Mouse (Mus musculus) kidney, adult 2 months (tissue): ENCODE results near the gene Foxf1. TPM values are rescaled to one million over a fixed set of nuclear protein-coding genes. Genes with fewer than 3 reads are reported as not detected.
A peak's percentile ranks its signal among the peaks of the same experiment; 100 is the strongest.

ENCODE experiments used
- DNase-seq: peaks from one replicate; pipeline ENCODE4 v3.0.0; 2021
- H3K27ac ChIP-seq: fragments of 200-500 bp; 2 replicates; pipeline ENCODE4 v1.5.1; 2012; ENCODE audit warnings: low read depth, low read length, control low read depth, inconsistent platforms; ENCODE audit not compliant: insufficient read depth
- H3K27me3 ChIP-seq: fragments of 200-500 bp; replicated peaks from 2 replicates; pipeline ENCODE4 v1.6.1; 2012; ENCODE audit warnings: mild to moderate bottlenecking, moderate library complexity, low read length, inconsistent platforms; ENCODE audit not compliant: control insufficient read depth, insufficient read depth
- H3K36me3 ChIP-seq: fragments of 200-500 bp; 2 replicates; pipeline ENCODE4 v1.6.1; 2012; ENCODE audit warnings: mild to moderate bottlenecking, moderate library complexity, low read length, inconsistent platforms; ENCODE audit not compliant: control insufficient read depth, insufficient read depth
- H3K4me1 ChIP-seq: fragments of 200-500 bp; 2 replicates; pipeline ENCODE4 v1.6.1; 2011; ENCODE audit warnings: low read length; ENCODE audit not compliant: control insufficient read depth, insufficient read depth
- H3K4me3 ChIP-seq: fragments of 200-500 bp; 2 replicates; pipeline ENCODE4 v1.5.1; 2011; ENCODE audit warnings: mild to moderate bottlenecking, low read depth, low read length, control low read depth; ENCODE audit not compliant: insufficient read depth
- CTCF ChIP-seq: fragments of 200-500 bp; conservative IDR thresholded peaks from 2 replicates; pipeline ENCODE4 v1.5.1; 2011; ENCODE audit warnings: low read depth, mild to moderate bottlenecking, control low read depth, low read length, moderate library complexity, mixed read lengths; ENCODE audit not compliant: insufficient read depth, insufficient read length
- POLR2A ChIP-seq: fragments of 200-500 bp; IDR thresholded peaks from one replicate; pipeline ENCODE4 v1.6.1; 2011; ENCODE audit warnings: low read depth, low read length, control low read depth
- WGBS: fragments of 180-500 bp; shearing (Covaris S2); methylation state at CpG from one replicate; pipeline ENCODE4 v1.1.7; 2018; 5-methylcytosine and 5-hydroxymethylcytosine counted together
- polyA plus RNA-seq: library from polyadenylated mRNA; depleted of rRNA; stranded (reverse); fragments of >200 nt; gene quantifications from 2 replicates; pipeline ENCODE4 v1.2.3, GENCODE M21; 2012

The Foxf1 gene
- polyA plus RNA-seq, 1 experiment, result 0.52 TPM

GRCm38 (mm10) chr8:121104049-121104818 is 20.0 kb downstream of the Foxf1 start:
- Histone ChIP-seq H3K4me3 (no peak overlapping the region), H3K27me3 (no peaks in the 10 kb centered on the region), H3K36me3 (no peaks in the 10 kb centered on the region), H3K4me1 (no peaks in the 10 kb centered on the region; the same call in 1 of the 2 replicates), H3K27ac (no peak overlapping the region)
- peak; percentile 66 for DNase-seq
- TF ChIP-seq CTCF (peak; percentile 92), POLR2A (no peak)
- 54% methylated on average over 17 of the region's 17 CpGs for WGBS

- WGBS, result under 1% methylated on average over 75 of the region's 75 CpGs
- Histone ChIP-seq H3K27ac (peak within 1 kb of the TSS; percentile 71), H3K36me3 (no peaks in the 10 kb centered on the region), H3K27me3 (no peaks in the 10 kb centered on the region), H3K4me1 (no peaks in the 10 kb centered on the region; the same call in 1 of the 2 replicates), H3K4me3 (peak within 1 kb of the TSS; percentile 92)
- TF ChIP-seq CTCF (0 out of 2 replicates have a peak, but pooled peaks have one; percentile 8), POLR2A (peak; percentile 76)
- peak; percentile 99 for DNase-seq
These were observed 23.8 kb downstream of the Foxf1 start, which contains the start of gene Mthfsd for GRCm38 (mm10) chr8:121107668-121108656. Gene Mthfsd, minus strand, starts transcription at chr8:121108392.

- Histone ChIP-seq H3K27me3 (no peaks in the 10 kb centered on the region), H3K4me1 (no peaks in the 10 kb centered on the region; the same call in 1 of the 2 replicates), H3K27ac (peak overlapping the region; percentile 63; the same call in 1 of the 2 replicates), H3K36me3 (no peaks in the 10 kb centered on the region), H3K4me3 (peak overlapping the region; percentile 92)
- 9% methylated on average over 5 of the region's 5 CpGs for WGBS
- no peak for TF ChIP-seq POLR2A
- no peak for TF ChIP-seq CTCF
- DNase-seq, result no peak
These were observed 24.5 kb downstream of the Foxf1 start for GRCm38 (mm10) chr8:121108657-121109056.

- DNase-seq, result no peak
- WGBS, result 60% methylated on average over 7 of the region's 7 CpGs
- Histone ChIP-seq H3K27me3 (no peaks in the 10 kb centered on the region; the same call in 1 of the 2 replicates), H3K4me3 (no peak overlapping the region), H3K4me1 (no peaks in the 10 kb centered on the region; the same call in 1 of the 2 replicates), H3K36me3 (no peaks in the 10 kb centered on the region), H3K27ac (no peak overlapping the region)
- TF ChIP-seq CTCF (no peak), POLR2A (no peak)
These were observed 27.1 kb downstream of the Foxf1 start for GRCm38 (mm10) chr8:121111145-121111907.

GRCm38 (mm10) chr8:121113261-121113660 is 29.1 kb downstream of the Foxf1 start:
- Histone ChIP-seq H3K4me1 (no peaks in the 10 kb centered on the region; the same call in 1 of the 2 replicates), H3K27me3 (peaks cover 5% of the 10 kb centered on the region; the same call in 1 of the 2 replicates), H3K4me3 (no peak overlapping the region), H3K36me3 (no peaks in the 10 kb centered on the region), H3K27ac (no peak overlapping the region)
- peak; percentile 97 for DNase-seq
- 1% methylated on average over 21 of the region's 21 CpGs for WGBS
- TF ChIP-seq CTCF, result peak; percentile 97
- TF ChIP-seq POLR2A, result no peak

- H3K4me3 ChIP-seq, result peak overlapping the region; percentile 30; the same call in 1 of the 2 replicates
These were observed 30.9 kb downstream of the Foxf1 start for GRCm38 (mm10) chr8:121115136-121115535.

More at GRCm38 (mm10) chr8:121115136-121115535, 30.9 kb downstream of the Foxf1 start:
- Histone ChIP-seq H3K27me3 (peaks cover 6% of the 10 kb centered on the region; the same call in 1 of the 2 replicates), H3K27ac (0 out of 2 replicates have a peak overlapping the region, but pooled peaks have one; percentile 20), H3K4me1 (no peaks in the 10 kb centered on the region), H3K36me3 (no peaks in the 10 kb centered on the region)
- 12% methylated on average over 25 of the region's 25 CpGs for WGBS
- TF ChIP-seq CTCF (no peak), POLR2A (no peak)
- DNase-seq, result no peak
